Mouse (Mus musculus) heart, postnatal 4 days (tissue): ENCODE data around the gene Tbc1d24. TPM values are rescaled to one million over a fixed set of nuclear protein-coding genes. Genes with fewer than 3 reads are reported as not detected.

Experiments
- DNase-seq: peaks from one replicate; pipeline ENCODE4 v3.0.0; 2021
- total RNA-seq, 2 experiments: library from RNA; stranded (reverse); gene quantifications; 2 replicates each; pipeline ENCODE4 v1.2.3; 2021

Gene Tbc1d24
- total RNA-seq, 2 experiments from 2014 or later, result 9.6 to 10.9 TPM

DNA sequence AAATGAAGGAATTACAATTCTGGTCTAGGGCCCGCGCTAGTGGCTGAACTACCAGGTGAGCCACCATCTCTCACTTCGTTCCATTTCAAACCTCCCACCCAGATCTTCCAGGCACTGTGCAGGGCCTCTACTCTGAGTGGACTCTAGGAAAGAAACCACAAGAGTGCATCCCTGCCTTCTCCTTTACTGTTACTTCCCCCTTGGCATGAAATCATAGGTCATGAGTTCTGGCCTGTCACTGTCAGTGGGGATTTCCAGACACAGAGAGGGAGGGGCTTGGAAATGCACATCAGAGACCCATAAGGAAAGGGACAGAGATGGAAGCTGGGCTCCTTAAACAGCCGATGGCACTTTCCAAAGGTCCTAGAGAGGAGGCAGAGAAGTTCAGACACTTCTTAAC is 33.6 kb downstream of the Tbc1d24 start:
- DNase-seq, result no peak

DNA sequence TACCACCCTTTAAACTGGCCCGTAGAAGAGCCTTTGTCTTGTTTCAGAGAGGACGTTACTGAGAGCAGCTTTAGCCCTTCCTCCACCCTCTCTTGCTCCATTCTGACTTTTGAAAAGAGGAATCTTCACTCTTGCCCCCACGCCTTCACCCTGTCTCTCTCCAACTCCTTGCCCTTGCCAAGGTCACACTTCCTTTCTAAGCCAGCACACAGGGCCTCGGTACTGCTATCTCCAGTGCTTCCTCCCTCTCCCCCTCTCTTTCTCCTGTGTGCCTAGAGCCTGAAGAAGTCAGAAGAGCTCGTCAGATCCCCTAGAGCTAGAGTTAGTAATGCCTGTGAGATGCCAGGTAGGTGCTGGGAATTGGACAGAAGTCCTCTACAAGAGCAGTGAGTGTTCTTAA is 34.6 kb downstream of the Tbc1d24 start:
- no peak for DNase-seq

DNA sequence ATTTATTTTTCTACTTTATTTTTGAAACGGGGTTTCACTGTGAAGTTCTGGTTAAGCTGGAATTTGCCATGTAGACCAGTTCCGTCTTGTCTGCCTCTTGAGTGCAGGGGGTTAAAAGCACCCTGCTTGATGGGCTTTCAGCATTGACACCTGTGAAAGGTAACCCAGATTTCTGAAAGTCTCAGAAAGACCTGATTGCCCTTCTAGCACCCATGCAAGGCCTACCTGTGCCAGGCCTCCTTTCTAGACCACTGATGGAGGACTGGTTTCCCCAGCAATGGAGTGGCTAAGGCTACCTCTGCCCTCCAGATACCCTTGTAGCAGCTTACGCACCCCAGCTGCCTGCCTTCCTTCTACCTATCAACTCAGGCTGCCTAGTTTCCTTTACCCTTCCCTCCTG is 35.2 kb downstream of the Tbc1d24 start:
- DNase-seq, result no peak

DNA sequence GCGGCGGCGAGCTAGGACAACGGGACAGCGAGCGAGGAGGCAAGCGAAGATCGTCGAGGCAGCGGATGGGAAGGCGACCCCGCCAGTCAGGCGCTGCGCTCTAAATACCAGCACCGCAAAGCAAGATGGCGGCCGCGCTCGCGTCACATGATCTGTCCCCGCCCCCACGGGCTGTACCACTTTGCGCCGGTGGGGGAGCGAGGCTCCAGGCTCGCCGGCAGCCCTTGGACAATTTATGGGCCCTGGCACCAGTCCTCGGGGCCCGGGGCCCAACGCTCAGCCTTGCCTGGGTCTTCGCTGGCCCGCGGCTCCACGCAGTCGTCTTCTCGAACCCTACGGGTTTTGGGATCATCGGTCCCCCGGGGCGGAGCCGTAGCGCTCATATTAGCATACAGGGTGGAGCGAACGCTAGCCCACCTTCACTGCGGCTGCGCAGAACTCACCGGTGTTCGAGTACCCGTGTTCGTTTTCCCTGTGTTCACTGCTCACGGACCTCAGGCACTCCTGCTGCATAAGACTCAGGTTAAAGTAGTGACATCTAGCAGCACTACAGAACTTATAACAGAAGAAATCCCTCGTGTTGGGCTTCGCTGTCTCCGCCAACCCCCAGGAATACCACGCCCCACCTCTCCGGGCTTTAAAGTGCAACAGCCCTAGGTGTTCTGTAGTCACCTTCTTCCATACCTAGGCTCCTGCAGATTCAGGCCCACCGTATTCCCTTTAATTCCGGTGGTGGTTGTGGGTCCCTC is 35.9 kb downstream of the Tbc1d24 start, which contains the start of gene Atp6v0c:
Gene Atp6v0c (minus strand): TSS at position 386 of the 749 bp plus-strand sequence.
- peak; percentile 95 for DNase-seq

DNA sequence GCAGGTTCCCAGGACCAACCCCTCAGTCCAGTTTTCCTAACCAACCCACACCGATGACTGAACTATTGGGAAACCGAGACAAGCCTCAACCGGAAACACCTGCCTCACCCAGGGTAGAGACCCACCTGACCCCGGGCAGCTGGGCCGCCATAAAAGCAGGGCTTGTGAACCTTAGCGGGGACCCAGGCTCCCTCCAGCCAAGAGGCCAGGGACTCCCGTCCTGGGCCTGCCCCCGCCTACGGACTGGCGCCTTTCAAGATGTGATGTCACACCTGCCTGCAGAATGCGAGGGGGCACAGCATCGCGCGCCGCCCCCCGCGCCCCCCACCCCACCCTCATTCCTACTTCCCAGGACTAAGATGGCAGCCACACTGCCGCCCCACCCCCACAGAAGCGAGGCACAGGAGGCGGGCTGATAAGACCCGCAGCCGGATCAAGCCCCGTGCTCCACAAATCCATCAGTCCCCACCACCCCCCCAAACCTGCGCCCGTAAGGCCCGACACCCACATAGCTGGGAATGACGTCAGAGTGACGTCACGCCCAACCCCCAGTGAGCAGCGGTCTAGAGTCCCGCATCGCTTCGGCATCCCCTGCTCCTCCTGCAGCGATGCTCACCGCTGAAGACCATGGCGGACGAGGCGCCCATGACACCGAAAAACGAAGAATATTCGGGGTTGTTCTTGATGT is 36.6 kb downstream of the Tbc1d24 start:
- peak; percentile 67 for DNase-seq

DNA sequence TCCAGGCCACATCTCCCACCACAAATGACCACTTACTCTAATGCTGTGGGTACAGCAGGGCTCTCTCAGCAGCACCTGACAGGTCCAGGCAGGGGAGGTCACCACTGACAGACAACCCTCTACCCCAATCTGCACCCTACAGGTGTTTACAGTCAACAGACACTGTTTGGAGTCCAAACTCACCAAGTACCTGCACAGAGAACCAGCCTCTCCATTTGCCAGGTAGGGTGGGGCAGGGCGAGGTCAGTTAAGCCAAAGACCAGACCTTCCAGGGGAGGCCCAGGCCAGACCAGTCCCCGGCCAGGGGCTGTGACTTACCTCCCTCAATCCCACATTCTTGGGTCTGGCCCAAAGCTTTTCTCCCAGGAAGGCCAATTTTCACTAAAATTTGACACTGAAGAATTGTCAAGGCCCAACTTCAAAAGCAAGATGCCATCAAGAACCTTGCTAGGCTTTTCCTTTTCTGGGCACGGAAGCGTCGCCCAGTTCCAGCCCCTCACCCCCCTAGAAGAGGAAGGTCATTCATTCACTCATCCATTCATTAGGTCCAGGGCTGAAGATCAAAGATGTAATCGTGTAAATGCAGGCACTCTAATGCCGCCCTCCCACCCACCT is 37.4 kb downstream of the Tbc1d24 start:
- no peak for DNase-seq

DNA sequence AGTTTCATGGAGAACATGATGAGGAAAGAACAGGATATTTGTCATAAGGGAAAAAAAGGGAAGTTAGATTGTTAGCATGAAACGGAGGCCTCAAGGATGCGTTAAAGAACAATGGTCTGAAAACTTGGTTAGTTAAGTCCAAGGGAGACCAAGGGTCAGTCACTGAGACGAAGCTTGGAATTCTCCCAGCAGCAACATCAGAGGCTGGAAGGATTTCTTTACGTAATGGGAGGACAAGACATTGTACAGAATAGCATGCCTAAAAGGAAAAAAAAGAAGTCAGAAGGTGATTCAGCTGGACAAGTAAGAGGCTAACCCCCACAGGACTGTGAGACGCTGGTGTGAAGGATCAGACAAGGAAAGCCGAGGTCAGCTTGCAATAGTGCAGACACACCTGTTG is 38.2 kb downstream of the Tbc1d24 start:
- no peak for DNase-seq

DNA sequence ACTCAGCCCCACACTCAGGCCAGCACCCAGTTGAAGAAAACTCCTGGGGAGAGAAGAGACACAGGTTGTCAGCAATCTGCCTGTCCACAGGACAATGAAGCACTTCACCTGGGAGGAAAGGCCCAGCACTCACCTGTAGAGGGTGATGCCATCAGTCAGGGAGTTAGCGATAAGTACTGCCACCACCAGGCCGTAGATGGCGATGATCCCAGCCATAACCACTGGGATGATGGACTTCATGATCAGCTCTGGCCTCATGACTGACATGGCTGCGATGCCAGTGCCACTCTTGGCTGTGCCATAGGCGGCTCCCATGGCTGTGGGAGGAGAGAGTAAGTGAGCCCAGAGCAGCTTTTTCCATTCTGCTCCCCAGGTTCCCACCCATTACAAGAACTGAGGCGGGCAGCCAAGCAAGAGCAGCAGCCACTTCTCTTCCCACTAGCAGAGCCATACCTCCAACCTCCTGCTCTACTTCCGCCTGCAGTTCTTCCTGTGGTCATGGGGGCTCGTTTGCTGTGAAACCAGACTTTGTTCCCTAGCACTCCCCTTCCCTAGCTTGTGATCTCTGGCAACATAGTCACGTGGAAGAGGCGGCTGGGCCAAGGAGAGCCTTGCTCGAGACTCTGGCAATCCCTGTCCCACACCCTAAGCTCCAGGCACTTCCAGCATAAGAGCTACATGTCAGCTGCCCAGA is 40.6 kb downstream of the Tbc1d24 start:
- no peak for DNase-seq

DNA sequence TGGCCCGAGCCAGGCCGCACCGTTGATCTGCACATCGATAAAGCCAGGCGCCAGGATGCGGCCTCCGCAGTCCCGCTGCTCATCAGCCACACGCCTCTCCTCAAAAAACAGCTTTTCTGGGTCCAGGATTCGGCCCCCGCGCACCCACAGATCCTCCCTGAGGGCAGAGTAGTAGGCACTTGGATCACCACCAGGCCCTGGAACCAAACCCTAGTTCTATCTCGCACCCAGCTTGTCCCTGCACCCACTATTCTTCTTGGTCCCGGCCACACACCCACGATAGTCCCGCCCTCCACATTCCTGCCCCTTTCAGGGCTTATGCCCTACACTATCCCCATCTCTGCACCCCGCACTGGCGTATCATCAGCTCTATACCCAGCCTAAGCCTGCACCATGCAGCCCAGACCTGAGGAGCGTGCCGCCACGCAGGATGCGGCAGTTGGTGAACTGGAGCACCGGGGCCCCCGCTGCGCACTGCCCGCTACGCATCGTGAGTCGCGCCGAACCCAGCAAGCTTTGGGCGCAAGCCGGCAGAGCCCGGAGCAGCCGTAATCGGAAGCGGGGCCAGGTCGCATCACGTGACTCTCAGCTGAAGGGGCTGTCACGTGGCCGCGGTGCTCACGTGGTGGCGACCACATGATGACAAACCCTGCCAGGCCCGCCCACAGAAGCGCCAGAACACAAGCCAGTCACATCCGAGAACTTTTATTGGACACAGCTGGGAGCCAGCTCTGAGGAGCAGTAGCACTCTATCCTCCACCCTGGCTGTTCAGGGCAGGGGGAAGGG is 42.0 kb downstream of the Tbc1d24 start, which contains the start of gene Amdhd2:
Gene Amdhd2 (minus strand): TSS at position 591 of the 787 bp plus-strand sequence.
- peak; percentile 98 for DNase-seq

DNA sequence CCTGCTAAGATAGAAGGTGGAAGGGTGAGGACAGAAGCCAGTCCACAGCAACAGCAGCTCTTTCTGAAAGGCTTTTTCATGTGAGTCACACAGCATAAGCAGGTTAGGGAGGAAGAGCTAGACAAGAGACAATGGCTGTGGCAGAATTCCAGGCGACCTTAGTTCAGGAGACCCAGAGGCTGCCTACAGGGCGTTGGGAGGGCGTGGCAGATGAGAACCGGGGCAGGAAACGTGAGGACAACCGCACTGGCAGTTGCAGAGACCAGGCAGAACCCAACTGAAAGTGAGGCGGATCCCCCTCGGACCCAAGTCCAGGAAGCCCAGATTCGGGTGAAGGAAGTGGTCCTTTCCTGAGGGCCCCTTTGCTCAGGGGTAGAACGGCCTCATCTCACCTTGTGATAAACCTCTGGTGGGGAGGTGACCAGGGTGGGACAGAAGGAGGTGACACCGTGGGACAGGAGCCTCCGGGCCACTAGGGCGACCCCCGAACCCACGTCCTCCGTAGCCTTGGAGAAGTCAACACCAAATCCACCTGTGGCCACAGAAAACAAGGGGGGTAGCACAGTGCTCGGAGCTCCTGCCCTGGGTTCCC is 42.7 kb downstream of the Tbc1d24 start:
- peak; percentile 40 for DNase-seq

DNA sequence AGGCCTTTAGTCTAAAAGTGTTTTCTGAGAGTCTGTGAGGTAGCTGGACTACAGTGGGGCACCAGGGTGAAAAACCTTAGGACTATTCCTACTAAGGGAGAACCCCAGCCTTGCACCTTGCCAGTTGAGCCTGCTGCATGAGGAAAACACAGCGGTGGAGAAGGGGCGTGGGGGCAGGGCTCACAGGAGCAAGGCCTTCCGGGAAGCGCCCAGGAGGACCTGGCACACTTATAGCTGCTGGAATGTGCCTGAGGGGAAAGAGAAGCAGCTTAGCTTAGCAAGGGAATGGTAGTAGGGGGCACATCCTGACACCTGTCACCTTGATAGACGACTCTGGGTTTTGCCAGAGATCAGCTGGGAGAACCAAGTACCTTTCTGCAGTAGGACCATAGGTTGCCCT is 43.9 kb downstream of the Tbc1d24 start:
- DNase-seq, result no peak

DNA sequence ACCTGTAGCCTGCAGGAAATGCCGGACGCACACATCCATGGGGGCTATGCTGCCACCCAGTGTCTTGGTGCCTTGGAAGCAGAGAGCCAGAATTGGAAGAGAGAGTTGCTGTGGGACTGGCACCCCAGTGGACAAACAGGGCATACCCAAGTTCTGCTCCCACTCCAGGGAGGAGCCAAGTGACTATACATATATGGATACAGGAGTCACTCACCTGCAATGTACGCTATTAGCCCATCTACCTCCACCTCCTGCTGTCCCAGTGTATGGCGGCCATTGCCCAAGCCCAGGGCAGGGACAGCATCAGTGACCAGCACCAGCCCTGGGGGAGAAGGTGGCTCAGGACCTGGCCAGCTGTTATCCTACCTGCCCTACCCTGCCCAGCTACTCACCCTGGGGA is 47.8 kb downstream of the Tbc1d24 start:
- no peak for DNase-seq

DNA sequence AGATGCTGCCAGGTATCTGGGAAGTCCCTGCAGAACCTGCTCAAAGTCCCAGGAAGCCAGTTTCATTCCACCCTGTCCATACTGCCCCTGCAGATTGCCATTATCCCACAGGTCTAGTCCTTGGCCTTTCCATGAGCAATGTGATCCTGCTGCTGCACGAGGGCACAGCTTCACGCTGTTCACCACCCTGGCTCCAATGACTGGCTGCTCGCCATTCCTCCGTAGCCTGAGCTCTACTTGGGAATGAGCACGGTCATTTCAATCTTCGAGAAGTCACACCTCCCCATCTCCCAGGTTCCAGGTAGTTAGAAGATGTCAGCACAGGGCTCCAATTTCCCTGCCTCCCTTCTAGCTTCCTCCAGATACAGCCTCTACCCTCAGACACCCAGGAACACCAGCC is 48.2 kb downstream of the Tbc1d24 start:
- no peak for DNase-seq

DNA sequence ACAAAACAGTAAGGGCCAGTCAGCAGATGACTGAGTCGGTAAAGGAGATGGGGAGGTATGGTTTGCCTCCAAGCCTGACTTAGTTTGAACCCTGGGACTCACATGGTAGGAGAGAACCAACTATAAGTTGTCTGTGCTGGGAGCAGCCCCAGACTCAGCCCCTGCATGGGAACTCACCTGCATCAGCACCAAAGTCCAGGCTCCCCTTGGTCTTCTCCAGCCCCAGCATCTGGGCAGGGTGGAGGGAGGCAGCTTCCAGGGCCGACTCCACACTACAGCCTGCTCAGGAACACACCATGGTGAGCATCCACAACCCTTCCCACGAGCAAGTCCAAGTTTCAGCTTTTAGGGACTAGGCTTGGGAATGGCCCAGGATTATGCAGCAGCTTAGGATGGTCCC is 49.0 kb downstream of the Tbc1d24 start:
- DNase-seq, result no peak

DNA sequence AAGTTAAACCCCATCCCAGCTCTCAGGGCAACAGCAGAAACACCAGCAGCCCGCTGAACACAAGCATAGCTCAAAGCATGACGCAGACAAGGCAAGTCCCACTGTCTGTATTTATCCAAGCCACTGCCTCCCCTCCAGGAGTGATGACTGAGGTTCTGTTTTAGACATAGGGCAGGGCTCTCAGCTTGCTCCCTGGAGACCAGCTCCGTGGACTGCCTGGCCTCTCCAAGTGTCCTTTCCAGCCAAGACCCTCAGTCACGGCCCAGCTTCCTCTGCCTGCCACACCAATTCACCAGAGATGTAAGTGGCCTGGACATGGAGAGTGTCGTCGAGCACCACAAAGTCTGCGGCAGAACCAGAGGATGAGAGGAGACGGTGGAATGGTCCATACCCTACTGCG is 49.6 kb downstream of the Tbc1d24 start:
- no peak for DNase-seq

DNA sequence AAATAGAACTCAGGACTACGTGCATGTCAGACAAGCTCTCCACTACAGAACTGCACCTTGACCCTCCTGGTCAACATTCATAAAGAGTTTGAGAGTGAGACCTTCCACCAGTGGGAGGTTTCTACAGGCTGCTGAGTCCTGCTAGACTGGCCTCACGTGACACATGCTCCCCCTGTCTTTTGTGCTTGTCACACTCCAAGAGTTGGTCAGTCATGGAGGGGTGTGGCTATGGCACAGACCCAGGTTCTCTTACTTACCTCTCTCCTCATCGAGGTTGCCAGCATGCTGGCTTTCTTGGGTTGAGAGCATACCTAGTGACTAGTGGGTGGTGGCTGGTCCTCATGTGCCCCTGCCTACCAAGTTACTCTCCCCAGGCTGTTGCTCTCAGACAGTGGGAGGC is 50.9 kb downstream of the Tbc1d24 start:
- DNase-seq, result no peak

DNA sequence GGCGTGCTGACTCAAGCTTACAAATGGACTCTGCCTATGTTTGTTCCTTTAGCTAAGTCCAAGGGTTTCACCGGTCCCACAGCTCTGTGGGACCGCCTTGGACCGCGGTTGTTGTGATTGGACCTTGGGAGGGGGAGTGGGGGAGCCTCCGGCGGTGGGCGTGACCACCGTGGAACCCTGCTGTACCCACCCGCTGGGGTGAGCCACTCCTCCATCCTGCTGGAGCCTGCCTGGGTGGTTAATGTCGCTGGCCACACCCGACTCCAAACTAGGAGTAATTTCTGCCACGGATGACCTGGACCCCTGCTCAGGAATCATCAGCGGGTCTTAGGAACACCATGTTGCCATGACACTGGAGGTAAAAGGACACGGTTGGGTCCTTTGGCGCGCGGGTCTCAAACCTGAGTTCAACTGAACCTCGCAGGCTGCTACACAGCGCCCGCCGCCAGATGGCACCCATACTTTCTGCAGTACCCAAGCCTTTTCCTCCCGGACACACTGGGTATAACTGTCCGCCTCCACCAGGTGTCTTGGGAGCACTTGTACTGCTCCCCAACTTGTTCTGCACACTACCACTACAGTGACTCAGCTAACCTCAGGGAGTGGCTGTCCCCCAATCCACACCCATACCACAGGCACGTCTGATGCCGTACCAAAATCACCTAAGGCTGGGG is 53.3 kb downstream of the Tbc1d24 start:
- DNase-seq, result peak; percentile 84

DNA sequence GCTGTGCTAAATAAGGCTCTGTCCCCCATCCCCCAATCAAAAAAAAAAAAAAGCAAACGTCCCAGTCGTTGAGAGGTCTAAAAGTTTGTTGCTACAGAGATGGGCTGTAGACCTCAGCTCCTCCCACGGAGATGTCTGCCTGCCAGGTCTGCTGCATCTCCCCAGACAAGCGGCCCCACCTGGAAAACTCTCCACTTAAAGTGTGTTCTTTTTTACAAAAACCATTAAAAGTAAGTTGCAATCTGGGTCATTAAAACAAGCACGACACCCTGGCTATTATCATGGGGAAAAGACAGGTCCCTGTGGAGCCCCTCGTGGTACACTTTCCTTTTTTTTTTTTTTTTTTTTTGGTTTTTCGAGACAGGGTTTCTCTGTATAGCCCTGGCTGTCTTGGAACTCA is 54.0 kb downstream of the Tbc1d24 start:
- no peak for DNase-seq

DNA sequence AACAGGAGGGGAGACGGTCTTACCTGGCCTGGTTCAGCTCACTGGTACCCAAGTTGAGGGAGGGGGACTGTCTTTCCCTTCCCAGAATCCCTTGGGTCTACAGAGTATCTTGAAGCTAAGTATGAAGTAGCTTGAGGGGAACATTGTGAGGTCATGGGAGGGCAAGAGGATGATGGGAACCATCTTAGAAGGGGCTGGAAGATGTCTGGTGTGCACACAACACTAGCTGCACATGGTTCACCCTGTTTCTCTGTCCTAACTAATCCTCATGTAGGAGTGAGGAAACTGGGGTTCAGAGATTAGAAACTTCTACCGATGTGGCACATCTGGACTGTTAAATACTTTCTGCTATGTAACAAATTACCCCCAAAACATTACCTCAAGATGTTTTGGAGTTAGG is 54.5 kb downstream of the Tbc1d24 start, which contains the start of gene Pdpk1:
Gene Pdpk1 (minus strand): TSS at position 101 of the 400 bp plus-strand sequence.
- DNase-seq, result no peak

DNA sequence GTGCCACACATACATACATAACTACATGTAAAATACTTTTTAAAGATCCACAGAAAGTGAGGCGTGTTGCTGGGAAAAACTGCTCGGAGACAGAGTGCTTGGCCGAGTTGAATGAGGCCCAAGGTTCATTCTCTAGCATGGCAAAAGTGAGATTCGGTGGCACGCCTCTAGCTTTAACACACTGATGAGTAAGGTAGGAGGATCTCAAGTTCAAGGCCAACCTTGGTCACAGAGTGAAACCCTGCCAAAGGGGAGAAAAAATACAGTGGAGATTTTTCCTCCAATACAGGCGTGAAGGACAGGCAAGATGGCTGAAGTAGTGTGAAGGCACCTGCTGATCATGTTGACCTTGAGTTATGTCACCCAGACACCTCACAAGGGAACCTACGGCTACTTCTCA is 55.9 kb downstream of the Tbc1d24 start:
- no peak for DNase-seq

DNA sequence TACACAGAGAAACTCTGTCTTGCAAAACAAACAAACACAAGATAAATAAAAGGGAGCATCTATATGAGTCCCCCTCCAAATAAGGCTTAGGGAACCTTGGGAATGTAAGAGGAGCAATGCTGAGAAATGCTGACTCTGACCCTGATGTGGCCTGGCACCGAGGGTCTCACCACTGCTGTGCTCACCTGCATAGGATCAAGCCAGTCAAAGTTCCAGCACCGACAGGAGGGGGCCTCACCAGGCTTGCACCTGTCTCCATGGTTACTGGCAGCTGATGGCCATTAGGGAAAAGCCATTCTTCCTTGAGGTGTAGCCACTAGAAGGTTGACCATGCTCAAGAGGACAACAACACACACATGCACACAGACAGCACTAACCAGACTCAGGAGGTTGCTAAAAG is 62.5 kb downstream of the Tbc1d24 start:
- no peak for DNase-seq
